Mouse (Mus musculus): ENCODE data around the gene Ociad1.
"Not testable (repeated sequence)": the region's sequence is repeated elsewhere in the genome, so short reads cannot be mapped to it uniquely, and the experiment has no call there.

Gene Ociad1

DNA sequence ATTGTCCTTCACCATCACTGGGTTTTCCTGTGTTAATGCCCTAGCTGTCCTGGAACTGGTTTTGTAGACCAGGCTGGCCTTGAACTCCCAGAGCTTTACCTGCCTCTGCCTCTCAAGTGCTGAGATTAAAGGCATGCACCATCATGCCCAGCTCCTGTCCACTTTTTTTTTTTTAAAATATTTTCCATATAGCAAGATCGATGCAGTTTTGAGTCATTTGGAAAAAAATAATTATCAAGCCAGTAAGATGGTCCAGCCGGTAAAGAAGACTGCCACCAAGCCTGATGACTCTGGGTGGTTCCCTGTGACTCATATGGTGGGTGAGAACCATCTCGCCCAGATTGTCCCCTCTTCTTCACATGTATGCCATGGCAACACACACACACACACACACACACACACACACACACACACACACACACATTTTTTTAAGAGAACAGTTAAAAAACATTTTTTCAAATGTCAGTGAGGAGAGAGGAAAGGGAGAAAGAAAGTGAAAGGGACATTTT lies 7.1 kb upstream of the Ociad1 start:
- in situ Hi-C loops (cut with MseI, MboI): no loop called here

- in situ Hi-C loops (cut with MseI, MboI): no loop called here
These were observed 6.0 kb upstream of the Ociad1 start for GRCm38 (mm10) chr5:73286603-73287002.

DNA sequence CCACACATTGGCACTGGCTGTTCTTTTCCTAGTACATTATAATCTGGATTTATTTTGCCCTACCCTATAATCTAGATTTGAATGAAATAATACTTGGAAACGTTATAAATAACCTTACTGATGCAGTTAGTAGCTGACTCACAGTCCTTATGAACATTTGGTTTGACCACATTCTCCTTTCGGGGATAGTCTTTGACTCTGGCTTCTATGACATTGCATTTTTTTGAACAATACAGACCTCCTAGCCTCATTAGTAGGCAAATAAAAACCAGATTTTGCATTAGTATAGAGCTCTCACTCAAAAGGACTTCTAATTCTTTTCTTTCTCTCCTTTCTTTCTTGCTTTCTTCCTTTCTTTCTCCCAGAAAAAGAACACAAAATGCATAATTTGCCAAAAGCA lies 2.7 kb upstream of the Ociad1 start:
- in situ Hi-C loops (cut with MseI, MboI): no loop called here

DNA sequence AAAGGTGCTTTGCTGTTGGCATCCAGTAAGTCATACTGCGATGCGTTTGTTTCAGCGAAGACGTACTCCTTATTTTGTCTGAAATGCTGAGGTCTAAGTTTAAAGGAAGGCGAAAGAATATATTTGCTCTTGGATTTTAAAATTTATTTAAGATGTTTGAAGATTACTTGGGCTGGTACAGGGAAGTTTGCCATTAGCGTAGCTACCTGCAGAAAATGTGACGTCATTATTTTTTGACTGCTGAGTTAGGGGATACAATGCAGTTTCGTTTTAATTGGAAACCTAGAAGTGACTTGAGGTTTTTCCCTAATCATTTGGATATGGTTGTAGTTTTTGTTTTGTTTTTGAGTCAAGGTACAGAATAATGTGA lies 859 bp downstream of the Ociad1 start:
- in situ Hi-C loops (cut with MseI, MboI): no loop called here

GRCm38 (mm10) chr5:73295016-73295415 lies 2.4 kb downstream of the Ociad1 start:
- in situ Hi-C loops (cut with MseI, MboI): no loop called here

- in situ Hi-C loops (cut with MseI, MboI): no loop called here
These were observed 3.3 kb downstream of the Ociad1 start for GRCm38 (mm10) chr5:73295916-73296315.

DNA sequence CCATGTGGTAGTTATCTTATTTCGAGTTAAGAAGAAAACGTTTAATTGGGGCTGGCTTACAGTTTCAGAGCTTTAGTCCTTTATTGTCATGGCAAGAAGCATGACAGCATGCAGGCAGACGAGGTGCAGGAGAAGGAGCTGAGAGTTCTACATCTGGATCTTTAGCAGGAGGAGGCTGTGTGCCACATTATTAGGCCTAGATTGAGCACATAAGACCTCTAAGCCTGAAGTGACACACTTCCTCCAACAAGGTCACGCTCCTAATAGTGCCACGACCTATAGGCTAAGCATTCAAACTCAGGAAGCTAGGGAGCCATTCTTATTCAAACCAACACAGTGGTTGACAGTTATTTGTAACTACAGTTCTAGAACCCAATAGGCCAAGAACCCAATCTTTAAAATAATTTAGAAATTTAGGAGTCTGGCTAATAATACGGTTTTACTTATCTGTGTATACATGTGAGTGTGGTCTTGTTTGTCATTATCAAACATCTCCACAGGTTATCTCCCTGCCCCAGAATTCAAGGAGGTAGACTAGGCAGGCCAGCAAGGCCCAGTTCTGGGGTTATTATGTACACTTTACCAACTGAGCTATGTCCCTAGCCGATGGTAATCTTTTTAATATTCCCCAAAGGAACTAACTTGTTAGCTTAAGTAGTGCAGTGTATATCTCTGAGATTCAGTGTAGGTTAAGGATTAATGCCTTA lies 9.2 kb downstream of the Ociad1 start:
- in situ Hi-C loops (cut with MseI, MboI): no loop called here

DNA sequence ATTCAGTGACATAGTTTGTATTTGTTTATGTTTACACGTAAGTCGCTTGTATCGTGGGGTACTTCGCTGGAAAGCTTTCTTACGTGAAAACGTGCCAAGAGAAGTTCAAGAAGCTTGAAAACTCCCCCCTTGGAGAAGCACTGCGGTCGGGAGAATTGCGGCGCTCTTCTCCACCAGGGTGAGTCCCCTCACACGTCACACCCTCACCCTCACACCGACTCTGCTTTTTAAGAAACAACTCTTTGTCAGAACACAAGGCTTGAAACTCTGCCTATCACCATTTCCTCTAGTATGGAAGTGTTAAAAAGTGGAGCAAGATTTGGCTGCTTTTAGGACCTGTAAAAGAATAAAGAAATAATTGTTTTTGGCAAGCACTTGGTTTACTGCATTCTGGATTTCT lies 11.9 kb downstream of the Ociad1 start:
- in situ Hi-C loops (cut with MseI, MboI): no loop called here

DNA sequence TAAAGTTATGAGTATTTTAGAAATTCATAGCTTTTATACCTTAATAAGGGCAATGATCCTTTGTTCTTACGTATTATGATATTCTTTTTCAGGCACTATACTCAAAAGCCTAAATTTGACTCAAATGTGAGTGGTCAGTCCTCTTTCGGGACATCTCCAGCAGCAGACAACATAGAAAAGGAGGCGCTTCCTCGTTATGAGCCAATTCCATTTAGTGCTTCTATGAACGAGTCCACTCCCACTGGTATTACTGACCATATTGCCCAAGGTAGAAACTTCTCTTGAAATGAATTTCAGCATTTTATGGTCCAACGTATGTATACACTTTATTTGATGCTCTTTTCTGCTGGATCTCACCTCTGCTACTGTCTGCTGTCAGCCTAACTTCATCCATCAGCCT lies 13.9 kb downstream of the Ociad1 start:
- in situ Hi-C loops (cut with MseI, MboI): no loop called here

- in situ Hi-C loops (cut with MseI, MboI): no loop called here
These were observed 14.7 kb downstream of the Ociad1 start for GRCm38 (mm10) chr5:73307297-73307696.

DNA sequence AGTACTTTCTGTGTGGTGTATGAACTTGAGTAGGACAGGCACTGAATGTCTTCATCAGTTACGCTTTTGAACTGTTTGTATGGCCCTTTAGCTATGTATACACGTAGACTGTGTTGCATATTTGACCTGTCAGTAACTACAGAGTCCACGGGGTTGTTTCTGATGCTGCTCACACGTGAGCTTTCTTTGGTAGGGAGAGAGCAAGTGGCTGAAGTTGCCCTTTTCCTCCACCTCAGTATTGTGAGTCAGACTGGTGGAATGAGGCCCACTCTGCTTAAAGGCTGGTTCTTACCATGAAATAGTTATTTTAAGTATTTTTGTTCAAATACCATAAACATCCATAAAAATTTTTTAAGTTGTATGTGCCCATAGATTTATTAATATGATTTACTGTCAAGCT lies 16.9 kb downstream of the Ociad1 start:
- in situ Hi-C loops (cut with MseI, MboI): no loop called here

GRCm38 (mm10) chr5:73310401-73310800 lies 17.8 kb downstream of the Ociad1 start:
- in situ Hi-C loops (cut with MseI, MboI): no loop called here

DNA sequence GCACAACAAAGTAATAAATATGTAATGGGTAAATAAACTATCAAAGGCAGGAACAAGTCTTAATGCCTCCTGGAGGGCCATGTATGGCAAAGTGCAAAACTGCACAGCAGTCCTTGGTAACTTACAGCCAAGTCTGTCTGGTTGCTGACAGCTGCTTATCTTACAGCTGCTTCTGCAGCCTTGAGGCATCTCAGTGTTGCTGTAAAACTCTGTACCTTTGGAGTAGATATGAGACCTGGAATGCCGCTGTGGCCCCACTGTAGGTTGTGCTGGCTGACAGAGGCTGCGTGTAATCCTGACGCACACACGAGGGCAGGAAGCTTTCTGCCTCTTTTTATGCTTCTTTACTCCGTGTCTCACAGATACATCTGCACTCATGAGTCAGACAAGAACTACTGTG lies 18.9 kb downstream of the Ociad1 start:
- in situ Hi-C loops (cut with MseI, MboI): no loop called here

DNA sequence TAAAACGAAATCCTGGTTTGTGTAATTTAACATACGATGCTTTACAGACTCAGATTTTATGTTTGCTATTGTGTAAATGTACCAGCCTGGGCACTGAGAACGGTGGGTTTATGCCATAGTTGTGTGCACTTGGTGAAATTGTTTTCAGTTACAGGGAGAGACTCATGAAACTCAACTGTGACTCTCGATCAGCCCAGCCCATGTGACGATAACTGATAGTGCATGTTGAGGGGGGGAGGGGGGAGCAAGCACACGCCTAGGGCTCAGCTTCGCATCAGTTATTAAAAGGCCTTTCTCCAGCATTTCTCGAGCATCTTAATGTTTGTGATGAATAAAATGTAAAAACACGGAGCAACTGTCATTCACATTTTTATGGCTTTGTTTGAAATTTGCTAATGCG lies 21.0 kb downstream of the Ociad1 start:
- in situ Hi-C loops (cut with MseI, MboI): no loop called here

- in situ Hi-C loops (cut with MseI, MboI): no loop called here
These were observed 22.1 kb downstream of the Ociad1 start for GRCm38 (mm10) chr5:73314654-73315053.

GRCm38 (mm10) chr5:73319306-73319705 lies 26.7 kb downstream of the Ociad1 start:
- in situ Hi-C loops (cut with MseI, MboI): no loop called here

- in situ Hi-C loops (cut with MseI, MboI): not testable (repeated sequence)
These were observed 30.1 kb downstream of the Ociad1 start for GRCm38 (mm10) chr5:73322684-73323083.

DNA sequence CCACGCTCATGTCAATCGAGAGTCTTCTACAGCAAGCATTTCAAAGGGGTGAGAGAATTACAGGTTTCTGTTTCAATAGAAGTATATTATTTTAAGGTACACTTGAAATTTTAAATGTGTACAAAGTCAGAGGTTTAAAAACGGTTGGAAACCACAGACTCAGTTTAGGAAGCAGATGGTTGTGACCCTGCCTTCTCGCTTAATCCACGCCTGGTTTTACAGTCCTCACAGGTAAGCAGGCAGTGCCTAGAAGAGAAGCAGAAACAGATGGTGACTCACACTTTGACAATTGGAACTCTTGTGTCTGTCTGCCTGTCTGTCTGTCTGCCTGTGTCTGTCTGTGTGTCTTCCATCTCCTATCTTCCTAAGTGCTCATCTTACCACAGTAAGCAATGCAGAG lies 31.0 kb downstream of the Ociad1 start:
- in situ Hi-C loops (cut with MseI, MboI): no loop called here

DNA sequence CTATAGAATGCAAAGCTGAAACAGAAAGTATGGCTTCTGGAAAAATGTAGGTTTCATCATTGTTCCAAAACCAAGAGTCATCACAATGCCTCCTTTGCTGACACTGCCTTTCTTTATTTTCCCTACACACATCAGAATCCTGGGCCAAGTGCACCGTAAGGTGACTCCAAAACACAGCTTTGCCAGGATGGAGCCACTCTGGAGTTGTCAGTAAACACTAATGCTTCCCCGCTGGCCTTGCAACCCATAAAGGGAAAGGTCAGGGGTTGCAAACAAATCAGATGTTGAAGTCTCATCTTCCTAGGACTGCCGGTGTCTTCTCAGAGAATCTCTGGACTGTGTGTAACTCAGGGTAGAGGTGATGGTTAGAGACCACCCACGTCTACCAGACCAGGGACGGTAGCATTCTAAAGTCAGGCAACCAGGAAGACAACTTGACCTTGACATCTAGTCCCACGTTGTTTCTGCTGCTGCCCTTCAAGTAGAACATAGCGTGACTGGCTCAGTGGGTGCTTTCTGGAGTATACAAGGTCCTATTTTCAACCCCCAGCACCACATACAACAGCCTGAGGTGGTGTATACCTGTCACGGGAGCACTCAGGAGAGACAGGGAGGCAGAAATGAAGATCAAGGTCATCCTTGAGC lies 32.1 kb downstream of the Ociad1 start:
- in situ Hi-C loops (cut with MseI, MboI): no loop called here

- in situ Hi-C loops (cut with MseI, MboI): no loop called here
These were observed 38.4 kb downstream of the Ociad1 start for GRCm38 (mm10) chr5:73331002-73331401.

DNA sequence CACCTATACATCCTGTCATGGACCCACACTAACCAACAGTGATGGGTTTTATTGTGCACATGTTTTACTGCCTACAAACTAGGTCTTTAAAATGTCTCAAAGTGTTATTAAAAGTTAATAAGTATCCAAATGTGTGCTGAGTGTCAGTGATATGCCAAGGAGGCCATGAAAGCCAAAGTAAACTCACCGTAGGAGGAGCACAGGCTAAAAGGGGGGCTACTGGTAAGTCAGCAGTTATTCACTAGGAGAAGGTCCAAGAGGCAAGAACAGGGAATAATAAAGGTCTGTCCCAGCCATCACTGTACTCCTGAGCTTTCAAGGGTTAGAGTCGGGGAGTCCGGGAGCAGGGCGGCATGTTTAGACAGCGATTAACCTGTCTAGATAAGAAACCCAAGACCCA lies 43.9 kb downstream of the Ociad1 start:
- in situ Hi-C loops (cut with MseI, MboI): no loop called here

DNA sequence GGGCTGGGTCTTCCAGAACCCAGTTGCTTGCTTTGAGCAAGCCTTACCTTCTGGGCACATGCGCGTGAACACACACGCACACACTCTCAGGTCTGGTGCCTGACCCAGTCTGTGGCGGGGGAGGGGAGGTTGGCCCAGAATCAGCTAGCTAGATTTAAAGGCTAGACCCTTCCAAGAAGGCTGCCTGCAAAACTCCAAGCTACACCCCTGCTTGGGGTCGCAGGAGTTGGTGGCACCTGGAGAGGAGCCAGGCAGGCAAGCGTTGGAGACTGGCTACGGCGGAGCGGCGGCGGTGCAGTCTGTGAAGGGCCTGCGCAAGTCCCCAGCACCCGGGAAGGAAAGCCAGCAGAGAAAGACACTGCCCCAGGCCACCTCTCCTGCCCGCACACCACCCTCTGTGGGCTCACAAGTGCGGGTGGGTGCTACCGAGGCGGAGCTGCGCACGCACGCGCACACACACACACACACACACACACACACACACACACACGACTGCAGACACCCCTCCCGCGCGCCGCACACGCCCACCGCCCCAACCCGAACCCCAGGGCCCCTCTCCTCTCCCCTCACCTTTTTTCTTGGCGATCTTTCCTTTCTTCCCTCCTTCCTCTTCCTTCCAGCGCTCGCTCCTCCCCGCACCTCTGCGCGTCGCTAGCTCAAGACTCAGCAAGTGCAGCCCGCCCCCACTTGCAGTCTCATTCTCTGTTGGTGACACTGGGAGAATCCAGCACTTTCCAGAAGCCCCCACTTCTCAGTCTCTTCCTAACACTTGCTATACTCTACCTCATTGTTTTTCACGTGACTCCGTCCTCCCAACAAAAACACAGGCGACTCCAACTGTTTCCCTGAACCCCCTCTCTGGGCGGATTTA lies 45.6 kb downstream of the Ociad1 start:
- in situ Hi-C loops (cut with MseI, MboI): no loop called here

GRCm38 (mm10) chr5:73338832-73339163 lies 46.2 kb downstream of the Ociad1 start:
- in situ Hi-C loops (cut with MseI, MboI): no loop called here

Data from mouse trophoblast stem cell (cell line).